Mouse (Mus musculus) hindbrain, postnatal 0 days (tissue): ENCODE measurements around the gene Ptgdr2. TPM values are rescaled to one million over a fixed set of nuclear protein-coding genes. Genes with fewer than 3 reads are reported as not detected.

ENCODE experiments used
- ATAC-seq: fragments of 200-750 bp; cut with Nextera tagmentation; 2 replicates; pipeline ENCODE4 v1.8.0; 2017; ENCODE audit warnings: mild to moderate bottlenecking, moderate TSS enrichment, moderate library complexity
- DNase-seq: peaks from one replicate; pipeline ENCODE4 v3.0.0-alpha.2; 2015; ENCODE audit warnings: low spot score
- H3K27ac ChIP-seq: fragments of 300-500 bp; sonication (generic); 2 replicates; pipeline ENCODE4 v1.5.1; 2014; ENCODE audit warnings: mild to moderate bottlenecking
- H3K27me3 ChIP-seq: fragments of 300-500 bp; sonication (generic); 2 replicates; pipeline ENCODE4 v1.6.1; 2014; ENCODE audit warnings: low read length, mixed read lengths; ENCODE audit not compliant: insufficient read depth
- H3K36me3 ChIP-seq: fragments of 300-500 bp; sonication (generic); 2 replicates; pipeline ENCODE4 v1.6.1; 2014; ENCODE audit warnings: low read length, mixed read lengths; ENCODE audit not compliant: insufficient read depth
- H3K4me1 ChIP-seq: fragments of 300-500 bp; sonication (generic); 2 replicates; pipeline ENCODE4 v1.6.1; 2014; ENCODE audit warnings: antibody characterized with exemption, low read length, mixed read lengths; ENCODE audit not compliant: insufficient read depth
- H3K4me2 ChIP-seq: fragments of 300-500 bp; sonication (generic); 2 replicates; pipeline ENCODE4 v1.6.1; 2014; ENCODE audit warnings: low read depth, mild to moderate bottlenecking, low read length, moderate library complexity, mixed read lengths
- H3K4me3 ChIP-seq: fragments of 300-500 bp; sonication (generic); 2 replicates; pipeline ENCODE4 v1.5.1; 2014; ENCODE audit warnings: low read length
- H3K9ac ChIP-seq: fragments of 300-500 bp; sonication (generic); replicated peaks from 2 replicates; pipeline ENCODE4 v1.6.1; 2014; ENCODE audit warnings: mild to moderate bottlenecking, low read length, moderate library complexity, mixed read lengths
- H3K9me3 ChIP-seq: fragments of 300-500 bp; sonication (generic); 2 replicates; pipeline ENCODE4 v1.6.1; 2016; ENCODE audit warnings: low read length, mixed read lengths
- CTCF ChIP-seq: IDR thresholded peaks from 2 replicates; pipeline ENCODE4 v1.5.1; 2016; ENCODE audit warnings: antibody characterized with exemption, control low read depth, low read depth
- WGBS: fragments of 180-500 bp; shearing (Covaris S2); extraction: QIAGEN DNeasy Blood & Tissue Kit; methylation state at CpG from one replicate; pipeline ENCODE4 v1.1.7; 2014; 5-methylcytosine and 5-hydroxymethylcytosine counted together
- polyA plus RNA-seq: library from polyadenylated mRNA; unstranded; fragments of >200 nt; fragmentation: Nextera tagmentation; extraction: Ambion mirVana; gene quantifications from 2 replicates; pipeline ENCODE4 v1.2.1, GENCODE M21; 2015
- total RNA-seq: library from RNA; depleted of rRNA; stranded (reverse); fragments of >200 nt; gene quantifications from 2 replicates; pipeline ENCODE4 v1.2.3, GENCODE M21; 2014; rRNA removed

Ptgdr2 gene
- total and polyA plus RNA-seq, 2 experiments from 2014 or later = 0.16 to 1.1 TPM

- DNase-seq = no peak
- Histone ChIP-seq H3K4me2 (no peak overlapping the region), H3K4me3 (no peak overlapping the region), H3K36me3 (no peaks in the 10 kb centered on the region), H3K4me1 (no peaks in the 10 kb centered on the region), H3K9ac (no peak overlapping the region), H3K27me3 (no peaks in the 10 kb centered on the region), H3K27ac (no peak overlapping the region), H3K9me3 (no peaks in the 10 kb centered on the region)
- 84% methylated on average over 5 of the region's 5 CpGs for WGBS
- ATAC-seq = no peak
- no peak for TF ChIP-seq CTCF
Measured at GRCm38 (mm10) chr19:10980210-10980609, 43.2 kb downstream of the Ptgdr2 start.

- H3K4me2 ChIP-seq = no peak overlapping the region
- peak; percentile 62 for TF ChIP-seq CTCF
- H3K27me3 ChIP-seq = no peaks in the 10 kb centered on the region
- no peak overlapping the region for H3K4me3 ChIP-seq
- no peaks in the 10 kb centered on the region for H3K36me3 ChIP-seq
- H3K9ac ChIP-seq = no peak overlapping the region
- H3K4me1 ChIP-seq = no peaks in the 10 kb centered on the region
- no peaks in the 10 kb centered on the region for H3K9me3 ChIP-seq
- H3K27ac ChIP-seq = no peak overlapping the region
- DNase-seq (peak; percentile 18), ATAC-seq (no peak)
- 27% methylated on average over 14 of the region's 14 CpGs for WGBS
Measured at GRCm38 (mm10) chr19:10983146-10983545, 46.2 kb downstream of the Ptgdr2 start.

- H3K27ac ChIP-seq = no peak overlapping the region
- H3K9ac ChIP-seq = no peak overlapping the region
- no peaks in the 10 kb centered on the region for H3K9me3 ChIP-seq
- 80% methylated on average over 13 of the region's 13 CpGs for WGBS
- TF ChIP-seq CTCF = no peak
- H3K4me3 ChIP-seq = no peak overlapping the region
- no peaks in the 10 kb centered on the region for H3K4me1 ChIP-seq
- DNase-seq = no peak
- no peaks in the 10 kb centered on the region for H3K27me3 ChIP-seq
- no peak for ATAC-seq
- no peaks in the 10 kb centered on the region for H3K36me3 ChIP-seq
- no peak overlapping the region for H3K4me2 ChIP-seq
Measured at GRCm38 (mm10) chr19:10984551-10984950, 47.6 kb downstream of the Ptgdr2 start.

- TF ChIP-seq CTCF = no peak
Measured at GRCm38 (mm10) chr19:10985889-10986288, 48.9 kb downstream of the Ptgdr2 start.

GRCm38 (mm10) chr19:10988563-10988962 is 51.6 kb downstream of the Ptgdr2 start:
- no peak for TF ChIP-seq CTCF
- H3K4me3 ChIP-seq = no peak overlapping the region
- H3K9me3 ChIP-seq = no peaks in the 10 kb centered on the region

More at GRCm38 (mm10) chr19:10985889-10986288, 48.9 kb downstream of the Ptgdr2 start:
- 82% methylated on average over 4 of the region's 4 CpGs for WGBS
- H3K4me1 ChIP-seq = no peaks in the 10 kb centered on the region
- no peak for ATAC-seq
- H3K4me3 ChIP-seq = no peak overlapping the region
- H3K9ac ChIP-seq = no peak overlapping the region
- no peaks in the 10 kb centered on the region for H3K36me3 ChIP-seq
- H3K4me2 ChIP-seq = no peak overlapping the region
- no peaks in the 10 kb centered on the region for H3K9me3 ChIP-seq
- no peak for DNase-seq
- no peak overlapping the region for H3K27ac ChIP-seq
- no peaks in the 10 kb centered on the region for H3K27me3 ChIP-seq

GRCm38 (mm10) chr19:10990751-10991150 is 53.8 kb downstream of the Ptgdr2 start:
- no peak for ATAC-seq
- H3K4me1 ChIP-seq = no peaks in the 10 kb centered on the region
- TF ChIP-seq CTCF = no peak
- H3K9me3 ChIP-seq = no peaks in the 10 kb centered on the region
- H3K27me3 ChIP-seq = no peaks in the 10 kb centered on the region
- DNase-seq = no peak
- WGBS = 70% methylated on average over 1 of the region's 1 CpGs
- no peak overlapping the region for H3K9ac ChIP-seq
- no peak overlapping the region for H3K4me3 ChIP-seq
- H3K27ac ChIP-seq = no peak overlapping the region
- H3K36me3 ChIP-seq = no peaks in the 10 kb centered on the region
- H3K4me2 ChIP-seq = no peak overlapping the region

More at GRCm38 (mm10) chr19:10988563-10988962, 51.6 kb downstream of the Ptgdr2 start:
- Histone ChIP-seq H3K4me2 (no peak overlapping the region), H3K4me1 (no peaks in the 10 kb centered on the region), H3K27me3 (no peaks in the 10 kb centered on the region), H3K36me3 (no peaks in the 10 kb centered on the region), H3K27ac (no peak overlapping the region), H3K9ac (no peak overlapping the region)
- DNase-seq (no peak), ATAC-seq (no peak)
- 85% methylated on average over 1 of the region's 1 CpGs for WGBS

- Histone ChIP-seq H3K4me1 (no peaks in the 10 kb centered on the region), H3K27me3 (no peaks in the 10 kb centered on the region), H3K4me2 (no peak overlapping the region), H3K27ac (no peak overlapping the region), H3K9ac (no peak overlapping the region), H3K4me3 (no peak overlapping the region), H3K36me3 (no peaks in the 10 kb centered on the region), H3K9me3 (no peaks in the 10 kb centered on the region)
- TF ChIP-seq CTCF = no peak
- no peak for DNase-seq
- no peak for ATAC-seq
Measured at GRCm38 (mm10) chr19:10991911-10992310, 55.0 kb downstream of the Ptgdr2 start.

Other genes with a start within 250 kb of the Ptgdr2 start
- 29.8 and 30.7 TPM in 2 replicates for gene Vps37c, start 248.4 kb upstream of the Ptgdr2 start, total RNA-seq
- gene Vps37c, start 248.4 kb upstream of the Ptgdr2 start, polyA plus RNA-seq = 25.8 and 27.2 TPM in 2 replicates
- gene Cd5, start 198.2 kb upstream of the Ptgdr2 start, total RNA-seq = 0.68 TPM in 1 of 2 replicates, not detected in the other
- gene Cd5, start 198.2 kb upstream of the Ptgdr2 start, polyA plus RNA-seq = 0.26 and 0.32 TPM in 2 replicates
- gene Cd6, start 107.1 kb upstream of the Ptgdr2 start, total RNA-seq = not detected in 2 replicates
- 0.08 TPM in 1 of 2 replicates, not detected in the other for gene Cd6, start 107.1 kb upstream of the Ptgdr2 start, polyA plus RNA-seq
- gene Slc15a3, start 97.4 kb upstream of the Ptgdr2 start, total RNA-seq = 1.5 and 1.9 TPM in 2 replicates
- gene Slc15a3, start 97.4 kb upstream of the Ptgdr2 start, polyA plus RNA-seq = 0.21 and 0.78 TPM in 2 replicates
- 358 and 359 TPM in 2 replicates for gene Tmem132a, start 67.2 kb upstream of the Ptgdr2 start, total RNA-seq
- gene Tmem132a, start 67.2 kb upstream of the Ptgdr2 start, polyA plus RNA-seq = 131 and 141 TPM in 2 replicates
- gene Tmem109, start 55.2 kb upstream of the Ptgdr2 start, total RNA-seq = 25.3 and 27.9 TPM in 2 replicates
- 35.1 and 37.4 TPM in 2 replicates for gene Tmem109, start 55.2 kb upstream of the Ptgdr2 start, polyA plus RNA-seq
- gene Prpf19, start 41.9 kb upstream of the Ptgdr2 start, total RNA-seq = 351 and 368 TPM in 2 replicates
- 37.5 and 40.3 TPM in 2 replicates for gene Prpf19, start 41.9 kb upstream of the Ptgdr2 start, polyA plus RNA-seq
- 1.2 TPM in 1 of 2 replicates, not detected in the other for gene Zp1, start 16.5 kb upstream of the Ptgdr2 start, total RNA-seq
- 0.50 and 0.60 TPM in 2 replicates for gene Zp1, start 16.5 kb upstream of the Ptgdr2 start, polyA plus RNA-seq
- 5.3 and 5.4 TPM in 2 replicates for gene Ccdc86, start 12.1 kb downstream of the Ptgdr2 start, total RNA-seq
- 14.2 and 15.1 TPM in 2 replicates for gene Ccdc86, start 12.1 kb downstream of the Ptgdr2 start, polyA plus RNA-seq
- gene Ms4a10, start 37.5 kb downstream of the Ptgdr2 start, total RNA-seq = not detected in 2 replicates
- not detected in 2 replicates for gene Ms4a10, start 37.5 kb downstream of the Ptgdr2 start, polyA plus RNA-seq
- not detected in 2 replicates for gene Ms4a15, start 56.1 kb downstream of the Ptgdr2 start, total RNA-seq
- gene Ms4a15, start 56.1 kb downstream of the Ptgdr2 start, polyA plus RNA-seq = not detected in 2 replicates
- not detected in 2 replicates for gene Ms4a18, start 80.9 kb downstream of the Ptgdr2 start, total RNA-seq
- not detected in 2 replicates for gene Ms4a18, start 80.9 kb downstream of the Ptgdr2 start, polyA plus RNA-seq
- gene Ms4a8a, start 143.9 kb downstream of the Ptgdr2 start, total RNA-seq = not detected in 2 replicates
- gene Ms4a8a, start 143.9 kb downstream of the Ptgdr2 start, polyA plus RNA-seq = not detected in 2 replicates
- not detected in 2 replicates for gene 1700017D01Rik, start 193.7 kb downstream of the Ptgdr2 start, total RNA-seq
- gene 1700017D01Rik, start 193.7 kb downstream of the Ptgdr2 start, polyA plus RNA-seq = not detected in 2 replicates
- gene 1700025F22Rik, start 228.2 kb downstream of the Ptgdr2 start, total RNA-seq = not detected in 2 replicates
- gene 1700025F22Rik, start 228.2 kb downstream of the Ptgdr2 start, polyA plus RNA-seq = not detected in 2 replicates